Mouse (Mus musculus) Patski (cell line): ENCODE data around the gene Stambpl1. TPM values are rescaled to one million over a fixed set of nuclear protein-coding genes. Genes with fewer than 3 reads are reported as not detected.
"Not testable (repeated sequence)": the region's sequence is repeated elsewhere in the genome, so short reads cannot be mapped to it uniquely, and the experiment has no call there.

Experiments
- ATAC-seq: fragments of 100-300 bp; one replicate; pipeline ENCODE4 v1.8.0; 2021
- CTCF ChIA-PET: fragments of 350-600 bp; sonication (Branson Sonifier 250); formaldehyde crosslinking; loops from one replicate; lab custom pipeline; 2022; ENCODE audit warnings: inconsistent platforms; lab: Charles Lee
- POLR2A ChIA-PET: fragments of 350-600 bp; sonication (Branson Sonifier 250); formaldehyde crosslinking; loops from one replicate; lab custom pipeline; 2022; ENCODE audit warnings: antibody characterized with exemption, inconsistent platforms; lab: Charles Lee
- DNase-seq: peaks from one replicate; pipeline ENCODE4 v3.0.0-alpha.2; 2011; ENCODE audit warnings: low read depth, low spot score
- H3K27me3 ChIP-seq: fragments of 371-371 bp; one replicate; pipeline ENCODE4 v1.5.1; 2021
- CTCF ChIP-seq: fragments of 100-300 bp; IDR thresholded peaks from one replicate; pipeline ENCODE4 v1.5.1; 2021
- in situ Hi-C: fragments of 300-500 bp; cut with MboI; formaldehyde crosslinking; loops from 3 replicates; pipeline ENCODE4 v1.11.1; 2018; ENCODE audit warnings: low pct_unique_long_range_greater_than_20kb, mixed read lengths
- polyA plus RNA-seq: library from polyadenylated mRNA; unstranded; gene quantifications from one replicate; pipeline ENCODE4 v1.2.3, GENCODE M21; 2021

The Stambpl1 gene
- polyA plus RNA-seq, 1 experiment from 2014 or later = 21.6 TPM

- DNase-seq (no peak), ATAC-seq (no peak)
- in situ Hi-C loops = no loop called here
- CTCF ChIA-PET = interaction anchor here (1.1 to 1.6 kb wide), 3 partner anchors 20 to 42 kb away, joined by 3 to 4 read pairs (median 3); no protein-coding TSS in a partner anchor
- no peak for TF ChIP-seq CTCF
- H3K27me3 ChIP-seq = no peaks in the 10 kb centered on the region
- POLR2A ChIA-PET = interaction anchor here (0.6 to 0.7 kb wide), 2 partner anchors 32 to 43 kb away, joined by 3 to 4 read pairs; no protein-coding TSS in a partner anchor
Measured at GRCm38 (mm10) chr19:34195031-34195430, 3.0 kb downstream of the Stambpl1 start.

GRCm38 (mm10) chr19:34198066-34198465 lies 6.0 kb downstream of the Stambpl1 start:
- POLR2A ChIA-PET = no interaction called here
- ATAC-seq = peak; percentile 80
- no peaks in the 10 kb centered on the region for H3K27me3 ChIP-seq
- CTCF ChIA-PET = interaction anchor here (1.5 kb wide), 1 partner anchor 15 kb away, joined by 4 read pairs; no protein-coding TSS in a partner anchor
- no peak for TF ChIP-seq CTCF
- in situ Hi-C loops = no loop called here
- no peak for DNase-seq

- POLR2A ChIA-PET = interaction anchor here (0.6 kb wide), 1 partner anchor 1305 kb away, joined by 4 read pairs; no protein-coding TSS in a partner anchor
- no peaks in the 10 kb centered on the region for H3K27me3 ChIP-seq
- no peak for DNase-seq
- CTCF ChIA-PET = interaction anchor here (1.3 to 1.5 kb wide), 2 partner anchors 12 to 14 kb away, joined by 4 read pairs; no protein-coding TSS in a partner anchor
- TF ChIP-seq CTCF = no peak
- in situ Hi-C loops = no loop called here
- ATAC-seq = no peak
Measured at GRCm38 (mm10) chr19:34198901-34199300, 6.9 kb downstream of the Stambpl1 start.

- ChIA-PET CTCF (interaction anchor here (1.3 kb wide), 1 partner anchor 11 kb away, joined by 4 read pairs; no protein-coding TSS in a partner anchor), POLR2A (no interaction called here)
- in situ Hi-C loops = no loop called here
- ATAC-seq (no peak), DNase-seq (no peak)
- no peak for TF ChIP-seq CTCF
- H3K27me3 ChIP-seq = no peaks in the 10 kb centered on the region
Measured at GRCm38 (mm10) chr19:34199488-34199887, 7.5 kb downstream of the Stambpl1 start.

- ChIA-PET POLR2A (no interaction called here), CTCF (no interaction called here)
- DNase-seq (no peak), ATAC-seq (no peak)
- no peak for TF ChIP-seq CTCF
- H3K27me3 ChIP-seq = no peaks in the 10 kb centered on the region
- in situ Hi-C loops = no loop called here
Measured at GRCm38 (mm10) chr19:34202668-34203067, 10.6 kb downstream of the Stambpl1 start.

GRCm38 (mm10) chr19:34206128-34206527 lies 14.1 kb downstream of the Stambpl1 start:
- ATAC-seq, DNase-seq, CTCF ChIA-PET, H3K27me3 ChIP-seq, in situ Hi-C loops: not testable (repeated sequence)
- POLR2A ChIA-PET = interaction anchor here (0.7 to 0.9 kb wide), 2 partner anchors 321 to 1414 kb away, joined by 5 to 7 read pairs; no protein-coding TSS in a partner anchor

- POLR2A ChIA-PET = interaction anchor here (0.9 kb wide), 1 partner anchor 320 kb away, joined by 7 read pairs; no protein-coding TSS in a partner anchor
- no peaks in the 10 kb centered on the region for H3K27me3 ChIP-seq
- no peak for ATAC-seq
- in situ Hi-C loops = no loop called here
- DNase-seq = no peak
- TF ChIP-seq CTCF = no peak
- CTCF ChIA-PET = no interaction called here
Measured at GRCm38 (mm10) chr19:34206760-34207440, 14.9 kb downstream of the Stambpl1 start.

GRCm38 (mm10) chr19:34209031-34209430 lies 17.0 kb downstream of the Stambpl1 start:
- no peaks in the 10 kb centered on the region for H3K27me3 ChIP-seq
- no peak for ATAC-seq
- CTCF ChIA-PET = no interaction called here
- POLR2A ChIA-PET = no interaction called here
- in situ Hi-C loops = no loop called here
- no peak for DNase-seq
- TF ChIP-seq CTCF = no peak

GRCm38 (mm10) chr19:34209930-34210581 lies 18.0 kb downstream of the Stambpl1 start:
- DNase-seq = no peak
- no peak for TF ChIP-seq CTCF
- CTCF ChIA-PET = interaction anchor here (1.0 to 2.9 kb wide), 3 partner anchors 11 to 317 kb away, joined by 3 to 7 read pairs (median 4); no protein-coding TSS in a partner anchor
- peak; percentile 5 for ATAC-seq
- POLR2A ChIA-PET = no interaction called here
- no peaks in the 10 kb centered on the region for H3K27me3 ChIP-seq
- in situ Hi-C loops = no loop called here

GRCm38 (mm10) chr19:34210841-34211240 lies 18.8 kb downstream of the Stambpl1 start:
- ChIA-PET POLR2A (no interaction called here), CTCF (interaction anchor here (1.0 to 2.9 kb wide), 5 partner anchors 10 to 316 kb away, joined by 3 to 7 read pairs (median 4); no protein-coding TSS in a partner anchor)
- no peak for ATAC-seq
- H3K27me3 ChIP-seq = no peaks in the 10 kb centered on the region
- DNase-seq = no peak
- in situ Hi-C loops = no loop called here
- no peak for TF ChIP-seq CTCF
